Mouse (Mus musculus): ENCODE measurements around the gene Taf6. TPM values are rescaled to one million over a fixed set of nuclear protein-coding genes. Genes with fewer than 3 reads are reported as not detected.

Gene Taf6
- total and polyA plus RNA-seq, 3 experiments: 60.2 to 61.5 (median 60.9) TPM

DNA sequence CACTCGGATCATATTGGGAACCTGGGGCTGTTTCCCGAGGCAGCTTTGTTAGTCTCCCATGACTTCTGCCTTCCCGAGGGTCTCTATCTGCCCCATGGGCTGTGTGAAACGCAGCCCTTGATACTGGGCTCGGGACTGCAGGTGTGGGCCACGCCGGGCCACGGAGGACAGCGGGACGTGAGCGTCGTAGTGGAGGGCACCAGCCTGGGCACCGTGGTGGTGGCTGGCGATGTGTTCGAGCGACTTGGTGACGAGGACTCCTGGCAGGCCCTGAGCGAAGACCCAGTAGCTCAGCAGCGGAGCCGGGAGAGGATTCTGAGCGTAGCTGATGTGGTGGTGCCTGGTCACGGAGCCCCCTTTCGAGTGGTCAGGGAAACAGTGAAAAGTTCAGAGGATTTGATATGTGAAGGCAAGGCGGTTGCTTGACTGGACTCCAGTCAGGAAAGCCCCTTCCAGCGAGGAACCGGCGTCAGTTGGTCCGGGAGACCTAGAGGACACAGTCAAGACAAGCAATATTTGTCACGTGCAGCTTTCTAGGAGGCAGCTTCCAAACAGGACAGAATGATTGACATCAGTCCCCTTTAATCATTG is 7.6 kb upstream of the Taf6 start:
- Histone ChIP-seq H3K27me3 (replicated peaks) (no peaks in the 10 kb centered on the region), H3K27ac (ENCODE audit: insufficient read depth, low read depth) (no peak overlapping the region), H3K4me1 (ENCODE audit: control insufficient read depth in 1 of 2, insufficient read depth in 2 of 2) (no peaks in the 10 kb centered on the region), H3K9ac (ENCODE audit: insufficient read depth, low read depth) (peak overlapping the region; percentile 42; the same call in 1 of the 2 replicates), H3K36me3 (replicated peaks in 1 of 2; ENCODE audit: control insufficient read depth in 1 of 2, insufficient read depth in 1 of 2, low read length in 1 of 2) (peaks cover 20 to 52% of the 10 kb centered on the region in 2 experiments), H3K79me2 (replicated peaks; ENCODE audit: control insufficient read depth, extremely low read depth, insufficient read depth, poor library complexity, severe bottlenecking) (no peaks in the 10 kb centered on the region), H3K9me3 (replicated peaks; ENCODE audit: low read length) (peaks cover 3% of the 10 kb centered on the region), H3K4me3 (replicated peaks in 1 of 3; ENCODE audit: low read depth in 2 of 3, low read length in 2 of 3, poor library complexity in 1 of 3) (peak overlapping the region in 1 of 3 experiments; percentile 53), H3K4me2 (ENCODE audit: insufficient read depth, low read depth, poor library complexity, severe bottlenecking) (no peak overlapping the region)
- TF ChIP-seq POLR2AphosphoS2 (IDR thresholded peaks at IDR 0.05; ENCODE audit: low read depth, low read length) (no peak), USF2 (conservative IDR thresholded peaks at IDR 0.05; ENCODE audit: low read depth, low read length) (no peak), MAZ (IDR thresholded peaks at IDR 0.05; ENCODE audit: low read depth, low read length) (no peak), NELFE (IDR thresholded peaks at IDR 0.05; ENCODE audit: low read depth, low read length) (no peak), EP300 (IDR thresholded peaks at IDR 0.05; ENCODE audit: low read length) (no peak), MEF2A (IDR thresholded peaks at IDR 0.05; ENCODE audit: borderline replicate concordance, low read depth, low read length) (no peak), ZMIZ1 (IDR thresholded peaks at IDR 0.05; ENCODE audit: low read depth, low read length) (no peak), ZC3H11A (IDR thresholded peaks at IDR 0.05; ENCODE audit: low read depth, low read length) (no peak), USF1 (IDR thresholded peaks at IDR 0.05; ENCODE audit: low read depth, low read length) (no peak), MAFK (IDR thresholded peaks at IDR 0.05; ENCODE audit: insufficient replicate concordance, low read length) (no peak), IRF4 (IDR thresholded peaks at IDR 0.05; ENCODE audit: low read depth, low read length) (no peak), E2F4 (IDR thresholded peaks at IDR 0.05; ENCODE audit: insufficient replicate concordance, low read depth, low read length) (no peak), RAD21 (IDR thresholded peaks at IDR 0.05; ENCODE audit: low read depth, low read length) (no peak), MAX (IDR thresholded peaks at IDR 0.05; ENCODE audit: low read length) (no peak)
- dilution Hi-C loops (cut with MboI; ENCODE audit: extremely low pct_ligation_motif_present, extremely low pct_unique_long_range_greater_than_20kb, low sequenced_read_pairs) (no loop called here), in situ Hi-C loops (cut with MboI; ENCODE audit: low pct_ligation_motif_present, low pct_unique_long_range_greater_than_20kb, low sequenced_read_pairs) (no loop called here)
- DNase-seq (ENCODE audit: extremely low read depth): no peak

DNA sequence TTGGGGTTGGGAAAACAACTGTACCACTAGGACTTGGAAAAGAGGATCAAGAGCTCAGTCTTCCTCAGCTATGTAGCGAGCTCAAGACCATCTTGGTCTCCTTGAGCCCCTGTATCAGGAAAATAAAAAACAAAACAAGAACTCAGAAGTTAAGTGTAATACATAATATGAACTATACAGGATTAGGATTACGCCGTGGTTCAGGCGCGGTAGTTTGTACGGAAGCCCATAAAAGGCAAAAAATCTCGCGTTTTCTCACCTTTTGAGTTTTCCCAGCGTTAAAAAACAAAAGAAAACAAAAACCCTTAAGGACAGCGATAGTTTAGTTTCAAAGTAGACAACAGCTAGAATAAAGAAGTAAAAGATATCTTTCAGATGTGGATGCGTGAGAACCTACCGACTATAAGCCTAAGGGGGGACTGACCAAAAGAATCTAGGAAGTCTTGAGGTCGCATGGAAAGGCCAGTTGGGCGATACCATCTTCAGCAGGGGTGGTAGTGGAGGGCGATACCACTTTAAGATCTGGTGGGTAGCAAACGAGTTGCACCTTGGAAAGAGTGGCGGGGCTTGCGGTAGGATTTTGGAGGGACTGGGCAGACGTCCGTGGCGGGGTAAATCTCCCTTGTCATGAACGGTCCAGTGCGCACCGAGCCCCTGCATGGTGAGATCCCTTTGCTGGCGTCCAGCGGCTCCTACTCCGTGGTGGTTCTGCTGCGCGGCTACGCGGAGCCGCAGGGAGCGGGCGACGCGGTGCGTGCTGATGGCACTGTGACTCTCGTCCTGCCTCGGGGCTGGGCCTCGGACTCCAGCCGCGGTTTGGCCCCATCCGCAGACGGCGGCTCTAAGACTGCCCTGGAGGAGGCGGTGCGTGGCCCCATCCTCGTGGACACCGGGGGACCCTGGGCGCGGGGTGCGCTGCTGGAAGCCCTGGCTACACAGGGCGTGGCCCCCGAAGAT is 6.8 kb upstream of the Taf6 start, which contains the start of gene Mblac1:
TSS of gene Mblac1 (plus strand) at position 544 of the 957 bp plus-strand sequence.
- H3K9me3 ChIP-seq (replicated peaks; ENCODE audit: low read length): peaks cover 3% of the 10 kb centered on the region
- in situ Hi-C loops (cut with MboI; ENCODE audit: low pct_ligation_motif_present, low pct_unique_long_range_greater_than_20kb, low sequenced_read_pairs): no loop called here
- no peaks in the 10 kb centered on the region for H3K79me2 ChIP-seq (replicated peaks; ENCODE audit: control insufficient read depth, extremely low read depth, insufficient read depth, poor library complexity, severe bottlenecking)
- H3K4me3 ChIP-seq (replicated peaks in 1 of 3; ENCODE audit: low read depth in 2 of 3, low read length in 2 of 3, poor library complexity in 1 of 3): peak within 1 kb of the TSS in 2 of 3 experiments; percentile 23 to 53
- TF ChIP-seq TBP (conservative IDR thresholded peaks at IDR 0.05; ENCODE audit: low read depth, low read length) (peak; percentile 43; the same call in 1 of the 2 replicates), MAZ (IDR thresholded peaks at IDR 0.05; ENCODE audit: low read depth, low read length) (no peak), MAFK (IDR thresholded peaks at IDR 0.05; ENCODE audit: insufficient replicate concordance, low read length) (no peak), ZKSCAN1 (IDR thresholded peaks at IDR 0.05; ENCODE audit: borderline replicate concordance, low read depth, low read length) (no peak), SIN3A (IDR thresholded peaks at IDR 0.05; ENCODE audit: low read length) (no peak), MYC (IDR thresholded peaks at IDR 0.05; ENCODE audit: low read depth, low read length) (peak; percentile 33), ZC3H11A (IDR thresholded peaks at IDR 0.05; ENCODE audit: low read depth, low read length) (no peak), EP300 (IDR thresholded peaks at IDR 0.05; ENCODE audit: low read length) (no peak), ETS1 (conservative IDR thresholded peaks at IDR 0.05; ENCODE audit: low read depth, low read length) (no peak), ZMIZ1 (IDR thresholded peaks at IDR 0.05; ENCODE audit: low read depth, low read length) (no peak), ELF1 (IDR thresholded peaks at IDR 0.05; ENCODE audit: low read depth, low read length) (0 out of 2 replicates have a peak, but pooled peaks have one; percentile 11), NELFE (IDR thresholded peaks at IDR 0.05; ENCODE audit: low read depth, low read length) (peak; percentile 57; the same call in 1 of the 2 replicates), USF1 (IDR thresholded peaks at IDR 0.05; ENCODE audit: low read depth, low read length) (no peak), CHD1 (IDR thresholded peaks at IDR 0.05; ENCODE audit: low read depth, low read length) (peak; percentile 97), USF2 (conservative IDR thresholded peaks at IDR 0.05; ENCODE audit: low read depth, low read length) (no peak), KAT2A (IDR thresholded peaks at IDR 0.05; ENCODE audit: insufficient replicate concordance, low read length) (no peak), POLR2A (IDR thresholded peaks at IDR 0.05; ENCODE audit: low read depth, low read length) (peak; percentile 41), RCOR1 (conservative IDR thresholded peaks at IDR 0.05; ENCODE audit: low read depth, low read length) (no peak), POLR2AphosphoS2 (IDR thresholded peaks at IDR 0.05; ENCODE audit: low read depth, low read length) (peak; percentile 67), RAD21 (IDR thresholded peaks at IDR 0.05; ENCODE audit: low read depth, low read length) (no peak)
- H3K36me3 ChIP-seq (replicated peaks in 1 of 2; ENCODE audit: control insufficient read depth in 1 of 2, insufficient read depth in 1 of 2, low read length in 1 of 2): peaks cover 21 to 57% of the 10 kb centered on the region in 2 experiments
- no peaks in the 10 kb centered on the region for H3K27me3 ChIP-seq (replicated peaks)
- dilution Hi-C loops (cut with MboI; ENCODE audit: extremely low pct_ligation_motif_present, extremely low pct_unique_long_range_greater_than_20kb, low sequenced_read_pairs): no loop called here
- H3K4me2 ChIP-seq (ENCODE audit: insufficient read depth, low read depth, poor library complexity, severe bottlenecking): peak within 1 kb of the TSS; percentile 4; the same call in 1 of the 2 replicates
- peak within 1 kb of the TSS; percentile 42; the same call in 1 of the 2 replicates for H3K9ac ChIP-seq (ENCODE audit: insufficient read depth, low read depth)
- H3K27ac ChIP-seq (ENCODE audit: insufficient read depth, low read depth): no peak within 1 kb of the TSS
- H3K4me1 ChIP-seq (ENCODE audit: control insufficient read depth in 1 of 2, insufficient read depth in 2 of 2): no peaks in the 10 kb centered on the region
- no peak for DNase-seq (ENCODE audit: extremely low read depth)
